Mouse (Mus musculus) urinary bladder, postnatal 36 days (tissue): ENCODE measurements around the gene Gm20815.
"Not testable (repeated sequence)": the region's sequence is repeated elsewhere in the genome, so short reads cannot be mapped to it uniquely, and the experiment has no call there.

Experiments
- DNase-seq, 2 experiments: peaks; one replicate each; pipeline ENCODE4 v3.0.0; 2022; ENCODE audit warnings: low spot score in 2 of 2, mixed read lengths in 1 of 2

Gene Gm20815

GRCm38 (mm10) chrY:8835069-8835468, at the start of gene Gm20815:
TSS of gene Gm20815 (minus strand) at chrY:8835169.
- not testable (repeated sequence) for DNase-seq
